Mouse (Mus musculus) embryo, embryonic 10.5 days (tissue): ENCODE measurements at regions not wholly inside any gene's neighbourhood (a gene's known extent, or its start where the extent isn't known, plus 50 kb on each side); places are given as distances from the start of the nearest gene placed in this dataset.

ENCODE experiments used
- DNase-seq: peaks from one replicate; pipeline ENCODE4 v3.0.0-alpha.2; 2015; ENCODE audit warnings: low spot score

GRCm38 (mm10) chr5:47336511-47336910 is 646.4 kb upstream of the Slit2 start:
- no peak for DNase-seq

GRCm38 (mm10) chr5:47339807-47340206 is 643.1 kb upstream of the Slit2 start:
- no peak for DNase-seq

GRCm38 (mm10) chr5:47370184-47370583 is 612.8 kb upstream of the Slit2 start:
- DNase-seq = no peak

GRCm38 (mm10) chr5:47385930-47386329 is 597.0 kb upstream of the Slit2 start:
- DNase-seq = peak; percentile 15

- no peak for DNase-seq
Measured at GRCm38 (mm10) chr5:47386750-47387149, 596.2 kb upstream of the Slit2 start.

- DNase-seq = no peak
Measured at GRCm38 (mm10) chr5:47390735-47391134, 592.2 kb upstream of the Slit2 start.

- DNase-seq = no peak
Measured at GRCm38 (mm10) chr5:47396874-47397273, 586.1 kb upstream of the Slit2 start.

- no peak for DNase-seq
Measured at GRCm38 (mm10) chr5:47421916-47422315, 561.0 kb upstream of the Slit2 start.

GRCm38 (mm10) chr5:47426040-47426439 is 556.9 kb upstream of the Slit2 start:
- DNase-seq = no peak

GRCm38 (mm10) chr5:47426467-47426866 is 556.5 kb upstream of the Slit2 start:
- DNase-seq = no peak

- DNase-seq = peak; percentile 29
Measured at GRCm38 (mm10) chr5:47429217-47430172, 553.4 kb upstream of the Slit2 start.

- DNase-seq = peak; percentile 61
Measured at GRCm38 (mm10) chr5:47431599-47432328, 551.2 kb upstream of the Slit2 start.

- no peak for DNase-seq
Measured at GRCm38 (mm10) chr5:47436455-47436854, 546.5 kb upstream of the Slit2 start.

GRCm38 (mm10) chr5:47446305-47447028 is 536.5 kb upstream of the Slit2 start:
- no peak for DNase-seq

GRCm38 (mm10) chr5:47464848-47465247 is 518.1 kb upstream of the Slit2 start:
- no peak for DNase-seq

GRCm38 (mm10) chr5:47469394-47469793 is 513.5 kb upstream of the Slit2 start:
- DNase-seq = no peak

- no peak for DNase-seq
Measured at GRCm38 (mm10) chr5:47472027-47472825, 510.7 kb upstream of the Slit2 start.

- no peak for DNase-seq
Measured at GRCm38 (mm10) chr5:47479908-47480307, 503.0 kb upstream of the Slit2 start.

- peak; percentile 31 for DNase-seq
Measured at GRCm38 (mm10) chr5:47496218-47496617, 486.7 kb upstream of the Slit2 start.

GRCm38 (mm10) chr5:47502764-47503416 is 480.0 kb upstream of the Slit2 start:
- DNase-seq = no peak
